Mouse (Mus musculus) olfactory bulb, adult 2 months (tissue): ENCODE data around the gene 9430038I01Rik. TPM values are rescaled to one million over a fixed set of nuclear protein-coding genes. Genes with fewer than 3 reads are reported as not detected.
"Not testable (repeated sequence)": the region's sequence is repeated elsewhere in the genome, so short reads cannot be mapped to it uniquely, and the experiment has no call there.

Experiments used
- H3K27ac ChIP-seq: fragments of 200-500 bp; 2 replicates; pipeline ENCODE4 v1.5.1; 2012; ENCODE audit warnings: low read depth, low read length; ENCODE audit not compliant: insufficient read depth
- H3K4me1 ChIP-seq: fragments of 200-500 bp; 2 replicates; pipeline ENCODE4 v1.6.1; 2012; ENCODE audit warnings: low read length; ENCODE audit not compliant: control insufficient read depth, insufficient read depth
- H3K4me3 ChIP-seq: fragments of 200-500 bp; 2 replicates; pipeline ENCODE4 v1.5.1; 2012; ENCODE audit warnings: mild to moderate bottlenecking, low read depth, low read length, moderate library complexity; ENCODE audit not compliant: insufficient read depth
- CTCF ChIP-seq: fragments of 200-500 bp; IDR thresholded peaks from 2 replicates; pipeline ENCODE4 v1.5.1; 2012; ENCODE audit warnings: low read depth, mild to moderate bottlenecking, low read length, moderate library complexity; ENCODE audit not compliant: insufficient read depth
- POLR2A ChIP-seq: fragments of 200-500 bp; IDR thresholded peaks from 2 replicates; pipeline ENCODE4 v1.6.1; 2012; ENCODE audit warnings: mild to moderate bottlenecking, low read depth, low read length, moderate library complexity; ENCODE audit not compliant: insufficient read depth
- WGBS: fragments of 180-500 bp; shearing (Covaris S2); methylation state at CpG from one replicate; pipeline ENCODE4 v1.1.7; 2018; 5-methylcytosine and 5-hydroxymethylcytosine counted together
- polyA plus RNA-seq: library from polyadenylated mRNA; stranded (reverse); fragments of >200 nt; gene quantifications from 2 replicates; pipeline ENCODE4 v1.2.4, GENCODE M21; 2012; ENCODE audit warnings: low replicate concordance; ENCODE audit not compliant: missing spikeins, insufficient read depth, insufficient read length

Gene 9430038I01Rik
- not detected in 2 replicates for polyA plus RNA-seq

- WGBS = under 1% methylated on average over 63 of the region's 63 CpGs
- Histone ChIP-seq H3K4me1 (0 out of 2 replicates have a peak, but pooled peaks cover 2% of the 10 kb centered on the region), H3K27ac (peak within 1 kb of the TSS; percentile 88), H3K4me3 (peak within 1 kb of the TSS; percentile 98)
- TF ChIP-seq POLR2A = no peak
- TF ChIP-seq CTCF = no peak
These were observed at the start of gene 9430038I01Rik for GRCm38 (mm10) chr7:137410337-137411197. Gene 9430038I01Rik, minus strand, starts transcription at chr7:137410762.

GRCm38 (mm10) chr7:137445321-137445720 lies 34.8 kb upstream of the 9430038I01Rik start:
- Histone ChIP-seq H3K4me3 (no peak overlapping the region), H3K4me1 (peaks cover 2% of the 10 kb centered on the region; the same call in 1 of the 2 replicates), H3K27ac (no peak overlapping the region)
- 96% methylated on average over 12 of the region's 12 CpGs for WGBS
- no peak for TF ChIP-seq POLR2A

GRCm38 (mm10) chr7:137442951-137443350 lies 32.4 kb upstream of the 9430038I01Rik start:
- WGBS = 79% methylated on average over 4 of the region's 4 CpGs
- Histone ChIP-seq H3K27ac (no peak overlapping the region), H3K4me1 (peaks cover 8% of the 10 kb centered on the region), H3K4me3 (no peak overlapping the region)
- TF ChIP-seq POLR2A (no peak), CTCF (no peak)

GRCm38 (mm10) chr7:137438962-137439361 lies 28.4 kb upstream of the 9430038I01Rik start:
- H3K4me1 ChIP-seq, H3K4me3 ChIP-seq: not testable (repeated sequence)
- 83% methylated on average over 7 of the region's 7 CpGs for WGBS

GRCm38 (mm10) chr7:137438179-137438550 lies 27.6 kb upstream of the 9430038I01Rik start:
- WGBS = 1% methylated on average over 7 of the region's 7 CpGs
- Histone ChIP-seq H3K4me3 (peak overlapping the region; percentile 92), H3K4me1 (peaks cover 8% of the 10 kb centered on the region), H3K27ac (0 out of 2 replicates have a peak overlapping the region, but pooled peaks have one; percentile 26)
- TF ChIP-seq POLR2A (no peak), CTCF (no peak)

More at GRCm38 (mm10) chr7:137438962-137439361, 28.4 kb upstream of the 9430038I01Rik start:
- not testable (repeated sequence) for H3K27ac ChIP-seq

- Histone ChIP-seq H3K4me1 (peaks cover 8% of the 10 kb centered on the region), H3K4me3 (peak within 1 kb of the TSS; percentile 92), H3K27ac (0 out of 2 replicates have a peak within 1 kb of the TSS, but pooled peaks have one; percentile 26)
- WGBS = under 1% methylated on average over 69 of the region's 69 CpGs
- no peak for TF ChIP-seq CTCF
- peak; percentile 56 for TF ChIP-seq POLR2A
These were observed 27.0 kb upstream of the 9430038I01Rik start, which contains the start of gene Glrx3 for GRCm38 (mm10) chr7:137437440-137438178. Gene Glrx3, plus strand, starts transcription at chr7:137437614.

GRCm38 (mm10) chr7:137436901-137437300 lies 26.3 kb upstream of the 9430038I01Rik start:
- Histone ChIP-seq H3K27ac (no peak overlapping the region), H3K4me3 (no peak overlapping the region), H3K4me1 (peaks cover 8% of the 10 kb centered on the region)
- no peak for TF ChIP-seq POLR2A
- TF ChIP-seq CTCF = no peak
- WGBS = 78% methylated on average over 6 of the region's 6 CpGs

GRCm38 (mm10) chr7:137431769-137432603 lies 21.4 kb upstream of the 9430038I01Rik start:
- Histone ChIP-seq H3K27ac (no peak overlapping the region), H3K4me1 (no peaks in the 10 kb centered on the region), H3K4me3 (no peak overlapping the region)
- 33% methylated on average over 13 of the region's 13 CpGs for WGBS
- no peak for TF ChIP-seq POLR2A
- TF ChIP-seq CTCF = no peak
